Mouse (Mus musculus): ENCODE results near the gene Med19.
"Not testable (repeated sequence)": the region's sequence is repeated elsewhere in the genome, so short reads cannot be mapped to it uniquely, and the experiment has no call there.

DNA sequence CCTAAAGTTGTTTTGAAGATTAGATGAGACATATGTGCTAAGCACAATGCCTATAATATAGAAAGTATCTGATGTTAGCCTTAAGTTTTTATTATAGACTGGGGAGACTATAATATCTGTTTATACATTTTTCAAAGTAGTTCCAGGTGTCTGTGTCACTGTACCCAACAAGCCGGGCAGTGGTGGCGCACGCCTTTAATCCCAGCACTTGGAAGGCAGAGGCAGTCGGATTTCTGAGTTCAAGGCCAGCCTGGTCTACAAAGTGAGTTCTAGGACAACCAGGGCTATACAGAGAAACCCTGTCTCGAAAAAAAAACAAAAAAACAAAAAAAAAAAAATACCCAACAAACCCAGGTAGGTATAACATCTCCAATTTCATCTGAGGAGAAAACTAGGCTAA is 50.0 kb downstream of the Med19 start:
- not testable (repeated sequence) for TF ChIP-seq POLR2A (IDR thresholded peaks at IDR 0.05; ENCODE audit: borderline replicate concordance, low read depth, low read length); CTCF (IDR thresholded peaks at IDR 0.05; ENCODE audit: low read depth, low read length)
